Mouse (Mus musculus) left cerebral cortex, postnatal 25 days (tissue): Measurements from ENCODE around the gene Cadm1. TPM values are rescaled to one million over a fixed set of nuclear protein-coding genes. Genes with fewer than 3 reads are reported as not detected.

Experiments used
- DNase-seq, 2 experiments: peaks; one replicate each; pipeline ENCODE4 v3.0.0; 2022; ENCODE audit warnings: low spot score in 2 of 2, mixed read lengths in 1 of 2
- intact Hi-C: fragments of 180-260 bp; cut with DNase I; formaldehyde crosslinking; loops from one replicate; pipeline ENCODE4 v1.15.1; 2025
- total RNA-seq, 2 experiments: library from RNA; stranded (reverse); gene quantifications; 2 replicates each; pipeline ENCODE4 v1.2.3; 2021

Cadm1 gene
- total RNA-seq, 2 experiments from 2014 or later, result 214 to 251 TPM

DNA sequence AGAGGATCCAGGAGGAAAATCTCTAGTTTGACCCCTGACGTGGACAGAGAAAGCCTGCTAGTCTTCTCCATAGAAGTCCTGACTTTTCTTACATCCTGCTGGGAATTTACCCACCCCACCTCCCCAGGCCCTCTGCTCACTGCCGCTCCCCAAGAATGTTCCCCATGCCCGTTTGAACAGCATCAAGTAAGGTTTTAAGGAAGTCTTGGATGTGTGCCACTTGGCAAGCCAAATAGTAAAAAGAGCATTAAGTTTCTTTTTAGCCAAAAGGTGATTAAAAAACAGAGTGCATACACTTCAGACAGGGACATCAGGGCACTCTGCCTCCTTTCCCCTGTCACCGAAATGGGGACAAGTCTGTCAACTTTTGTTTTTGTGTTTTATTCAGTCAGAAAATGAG is 299.9 kb downstream of the Cadm1 start:
- intact Hi-C loops, result no loop called here
- DNase-seq, result no peak

DNA sequence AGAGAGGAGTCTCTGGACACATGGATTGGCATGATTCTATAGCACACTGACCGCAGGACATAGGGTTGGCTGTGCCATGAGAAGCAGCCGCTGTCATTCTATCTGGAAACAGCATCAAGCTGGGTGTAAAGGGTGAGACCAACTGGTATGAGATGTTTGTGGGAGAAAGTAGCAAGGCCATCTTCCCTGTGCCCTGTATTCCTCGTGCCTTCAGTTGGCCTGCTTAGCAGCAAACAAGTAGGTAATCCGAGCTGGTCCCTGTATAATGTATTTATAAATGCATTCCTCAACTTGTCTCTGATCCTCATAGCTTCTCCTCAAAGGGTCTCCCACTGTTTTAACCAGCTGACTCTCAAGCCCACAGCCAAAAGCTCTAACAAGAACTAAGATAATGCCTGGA is 301.4 kb downstream of the Cadm1 start:
- intact Hi-C loops, result no loop called here
- DNase-seq, result no peak

DNA sequence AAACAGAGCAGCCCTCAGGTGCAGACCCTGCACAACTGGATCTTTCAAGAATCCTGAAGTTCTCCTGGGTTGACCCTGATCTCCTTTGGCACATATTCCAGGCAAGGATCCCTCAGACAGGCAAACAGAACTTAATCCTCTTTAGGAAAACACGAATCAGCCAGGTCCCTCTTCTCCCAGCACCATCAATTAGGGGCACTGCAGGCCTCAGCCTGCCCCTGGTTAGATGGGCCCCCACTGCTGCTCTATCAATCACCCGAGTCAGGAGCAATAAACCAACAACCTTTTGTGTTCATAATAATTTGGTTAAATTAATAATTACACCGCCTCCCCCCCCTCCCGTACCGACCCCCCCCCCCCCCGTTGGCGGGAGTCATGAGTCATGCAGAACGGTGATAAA is 308.2 kb downstream of the Cadm1 start:
- intact Hi-C loops, result no loop called here
- no peak for DNase-seq

DNA sequence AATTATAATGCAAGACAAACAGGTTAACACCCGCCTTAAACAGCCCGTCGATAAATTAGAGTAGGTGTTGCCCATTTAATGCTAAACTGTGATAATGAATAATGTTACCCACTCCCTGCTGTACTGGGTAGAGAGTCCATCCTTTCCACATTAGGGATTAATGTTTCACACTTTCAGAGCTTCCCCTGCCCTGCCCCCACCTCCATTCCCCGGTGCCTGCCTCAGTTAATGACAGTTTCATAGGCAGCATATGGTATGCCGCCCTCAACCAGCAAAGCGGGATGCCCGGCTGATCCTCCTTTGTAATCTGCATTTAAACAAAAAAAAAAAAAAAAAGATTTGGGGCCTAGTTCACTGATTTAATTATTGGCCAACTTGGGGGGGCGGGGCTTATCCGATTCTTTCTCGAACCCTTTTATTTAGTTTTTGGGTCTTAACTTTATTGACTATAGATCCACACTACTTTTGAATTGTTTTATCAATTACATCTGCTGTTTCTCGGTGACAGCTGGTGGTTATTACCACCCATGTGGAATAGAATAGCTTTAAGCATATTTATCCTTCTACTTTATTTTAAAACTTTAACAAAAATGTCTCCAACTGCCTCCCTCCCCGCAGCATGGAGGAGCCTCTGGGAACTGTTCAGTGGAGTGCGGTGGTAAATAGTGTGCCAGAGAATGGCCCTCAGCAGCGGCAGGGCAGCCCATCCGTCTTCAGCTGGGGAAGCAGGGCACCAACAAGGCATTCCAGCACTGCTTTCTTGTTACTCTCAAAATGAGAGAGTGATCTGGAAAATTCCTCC is 309.1 kb downstream of the Cadm1 start:
- intact Hi-C loops, result no loop called here
- DNase-seq, result no peak

DNA sequence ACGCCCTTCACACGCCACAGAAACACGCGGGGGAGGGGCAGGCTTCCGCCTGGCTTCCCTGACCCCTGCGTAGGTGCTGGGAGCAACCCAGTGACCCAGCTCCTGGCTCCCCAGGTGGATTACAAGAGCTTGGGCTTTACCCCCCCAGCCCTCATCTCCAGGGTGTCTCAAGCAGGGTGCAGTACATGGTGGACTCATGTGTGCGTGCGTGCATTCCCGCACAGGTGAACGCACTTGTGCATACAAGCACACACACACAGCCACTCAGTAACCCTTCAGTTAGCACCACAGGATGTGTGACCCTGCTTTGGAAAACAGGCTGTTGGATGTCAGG is 309.7 kb downstream of the Cadm1 start:
- intact Hi-C loops, result no loop called here
- DNase-seq, result no peak

DNA sequence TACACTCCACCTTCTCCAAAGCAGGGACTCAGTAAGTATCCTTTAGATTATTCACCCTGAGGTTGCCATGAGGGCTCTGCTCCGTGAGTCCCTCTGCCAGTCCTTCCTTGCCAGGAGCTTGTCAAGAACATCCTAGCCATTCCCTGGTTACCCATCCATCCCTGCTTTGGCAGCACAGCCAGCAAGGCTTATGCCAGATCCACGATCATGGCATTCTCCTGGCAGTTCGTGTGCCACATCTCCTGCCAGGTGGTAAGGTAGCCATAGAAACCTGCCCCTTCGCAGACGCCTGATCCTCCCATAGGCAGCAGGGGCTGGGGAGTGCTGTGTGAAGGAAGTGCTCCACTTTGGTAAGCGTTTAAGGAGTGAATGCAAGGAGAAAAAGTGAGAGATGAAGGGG is 313.4 kb downstream of the Cadm1 start:
- no peak for DNase-seq
- intact Hi-C loops, result no loop called here

DNA sequence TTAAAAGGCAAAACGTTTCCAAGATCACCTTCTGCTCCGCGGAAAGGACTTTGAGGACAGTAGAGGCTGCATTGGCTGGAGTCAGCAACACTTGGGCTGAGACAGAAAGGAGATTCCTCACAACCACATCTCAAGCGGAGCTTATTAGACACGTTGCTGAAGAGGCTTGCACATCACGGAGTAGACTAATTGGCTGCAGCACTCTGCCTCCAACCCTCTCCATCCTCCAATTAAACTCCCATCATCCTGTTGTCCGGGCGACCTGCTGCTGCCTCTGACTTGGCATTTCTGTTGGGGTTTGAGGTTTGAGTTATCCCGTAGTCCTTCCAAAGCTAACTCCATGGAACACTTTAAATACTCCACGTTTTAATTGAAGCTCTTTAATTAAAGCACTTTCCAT is 316.3 kb downstream of the Cadm1 start:
- DNase-seq, result no peak
- intact Hi-C loops, result no loop called here

DNA sequence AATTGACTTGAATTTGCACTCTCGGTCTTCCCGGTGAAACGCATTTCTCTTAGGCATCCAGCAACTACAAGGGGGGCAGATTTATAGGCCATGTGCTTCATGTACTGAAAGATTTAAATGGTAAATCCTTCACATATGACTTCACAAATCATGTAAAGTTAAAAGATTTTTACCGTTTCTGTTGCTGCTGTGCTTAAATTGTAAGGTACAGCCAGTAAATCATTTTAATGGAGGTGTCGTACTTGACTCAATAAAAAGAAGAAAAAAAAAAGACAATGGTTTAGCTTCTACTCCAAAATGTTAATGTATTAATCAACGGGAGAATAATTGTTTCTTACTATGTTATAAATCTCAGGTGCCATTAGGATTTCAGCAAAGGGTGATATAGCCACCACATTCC is 317.0 kb downstream of the Cadm1 start:
- intact Hi-C loops, result no loop called here
- DNase-seq, result no peak

DNA sequence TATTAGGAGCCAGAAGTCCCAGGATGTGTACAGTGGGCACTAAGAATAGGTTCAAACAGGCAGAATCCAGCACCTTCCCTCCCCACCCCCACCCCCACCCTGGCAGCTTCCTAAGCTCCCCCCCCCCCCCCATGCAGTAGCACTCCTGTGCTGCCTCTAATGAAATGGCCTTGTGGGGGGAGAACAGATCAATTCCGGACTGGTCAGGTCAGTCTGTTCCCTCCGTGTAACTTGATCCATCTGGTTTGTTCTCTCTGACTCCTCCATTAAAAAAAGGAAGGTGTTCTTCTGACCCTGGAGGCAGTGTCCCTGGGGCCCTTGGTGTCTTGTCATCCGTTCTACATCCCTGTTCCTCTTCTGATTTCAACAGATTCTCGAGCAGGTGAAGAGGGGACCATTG is 317.8 kb downstream of the Cadm1 start:
- intact Hi-C loops, result no loop called here
- no peak for DNase-seq

DNA sequence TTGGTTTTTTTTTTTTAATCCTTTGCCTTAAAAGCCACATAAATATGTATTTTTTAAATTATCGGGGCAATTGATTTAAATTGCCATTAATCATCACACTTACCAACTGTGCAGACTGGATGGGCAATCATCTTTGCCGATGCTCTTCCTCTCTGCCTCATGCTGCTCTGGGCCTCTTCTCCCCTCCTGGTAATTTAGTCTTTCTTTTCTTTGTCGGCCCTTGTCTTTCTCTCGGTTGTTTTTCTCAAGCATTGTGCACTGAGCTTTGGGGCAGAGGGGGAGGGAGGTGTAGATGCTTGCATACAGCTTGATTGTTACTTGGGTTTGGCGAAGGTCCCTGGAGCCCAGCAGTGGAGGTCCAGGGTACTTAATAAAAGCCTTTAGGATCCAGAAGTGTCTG is 318.8 kb downstream of the Cadm1 start:
- intact Hi-C loops, result no loop called here

DNA sequence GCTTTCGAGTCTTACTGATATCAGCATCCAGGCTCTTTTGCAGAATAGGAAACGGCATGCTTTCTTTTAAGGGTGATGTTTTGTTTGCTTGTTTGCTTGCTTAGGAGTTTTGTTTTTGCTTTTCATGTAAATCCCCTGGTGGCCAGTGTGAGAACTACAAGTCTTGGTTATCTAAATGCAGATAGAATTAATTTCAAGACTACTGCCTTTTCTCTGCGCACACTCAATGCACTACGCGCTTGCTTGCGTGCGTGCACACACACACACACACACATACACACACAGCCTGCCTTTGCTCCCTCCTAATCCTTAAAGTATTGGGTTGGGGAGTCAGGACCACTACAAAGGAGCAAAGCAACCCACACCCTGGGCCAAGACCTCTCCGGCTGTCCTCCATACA is 326.3 kb downstream of the Cadm1 start:
- intact Hi-C loops, result no loop called here
- DNase-seq, result no peak

More for the DNA sequence above, 318.8 kb downstream of the Cadm1 start:
- DNase-seq, result no peak

DNA sequence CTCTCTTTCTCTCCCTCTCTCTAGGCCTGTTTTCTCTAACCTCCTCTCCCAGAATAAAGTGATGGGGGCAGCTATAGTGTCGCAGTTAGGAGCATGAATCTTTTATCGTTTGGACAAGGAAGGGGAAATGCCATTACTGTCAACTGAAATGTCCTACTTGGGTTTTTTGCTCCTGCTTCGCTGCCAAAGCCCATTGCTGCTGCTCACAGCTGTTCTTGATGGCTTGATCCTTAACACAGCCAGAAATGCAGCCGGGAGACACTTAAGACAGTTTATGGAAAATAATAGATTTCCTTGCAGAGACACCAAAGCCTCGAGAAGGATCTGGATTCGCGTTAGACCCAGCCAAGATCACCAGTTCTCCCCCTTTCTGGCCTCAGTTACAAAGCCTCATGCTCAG is 327.3 kb downstream of the Cadm1 start:
- intact Hi-C loops, result no loop called here

DNA sequence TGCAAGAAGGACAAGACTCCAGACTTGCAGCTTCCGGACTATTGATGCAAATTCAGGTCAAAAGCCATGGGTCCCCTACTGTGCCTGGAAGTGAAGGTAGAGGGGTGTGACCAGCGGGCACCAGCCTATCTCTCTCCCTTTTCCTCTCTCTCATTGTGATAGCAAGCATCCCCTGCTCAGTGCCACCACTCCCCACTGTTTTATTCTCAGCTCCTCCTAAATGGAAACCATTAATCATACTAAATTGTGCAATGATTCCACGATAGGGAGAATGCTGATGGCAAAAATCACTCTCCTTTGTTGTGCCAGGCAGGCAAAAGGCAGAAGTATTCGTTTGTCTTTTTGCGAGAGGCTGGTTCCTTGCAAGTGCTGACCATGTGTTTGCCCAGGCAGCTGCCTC is 328.2 kb downstream of the Cadm1 start:
- DNase-seq, result no peak

More for the DNA sequence above, 327.3 kb downstream of the Cadm1 start:
- DNase-seq, result no peak

DNA sequence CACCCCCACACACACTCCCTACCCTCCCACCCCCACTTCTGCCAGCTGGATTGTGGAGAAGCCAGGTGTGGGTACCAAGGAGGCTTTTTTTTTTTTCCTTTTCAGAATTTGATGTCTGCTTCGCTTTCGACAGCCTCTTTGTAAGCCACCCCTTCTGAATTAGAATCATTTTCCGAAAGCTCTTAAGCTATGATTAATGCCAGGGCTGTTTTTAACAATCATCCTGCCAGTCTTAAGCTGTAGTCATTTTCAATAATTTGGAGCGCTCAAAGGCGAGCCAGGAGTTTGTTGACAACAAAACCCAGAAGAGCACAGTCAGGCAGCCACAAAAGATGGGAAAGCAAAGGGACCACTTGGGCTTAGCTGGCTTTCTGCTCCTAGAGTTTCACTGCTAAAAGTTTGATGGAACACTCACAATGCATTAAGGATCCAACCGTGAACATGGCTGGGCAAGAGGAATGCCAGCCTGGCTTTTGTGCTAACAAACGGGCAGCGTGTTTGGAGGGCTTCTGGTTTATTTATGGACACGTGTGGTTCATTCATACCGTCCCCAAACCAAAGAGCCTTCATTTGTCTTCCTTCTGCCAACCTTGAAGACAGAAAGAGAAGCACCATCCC is 328.9 kb downstream of the Cadm1 start:
- intact Hi-C loops, result no loop called here

More for the DNA sequence above, 328.2 kb downstream of the Cadm1 start:
- intact Hi-C loops, result no loop called here

DNA sequence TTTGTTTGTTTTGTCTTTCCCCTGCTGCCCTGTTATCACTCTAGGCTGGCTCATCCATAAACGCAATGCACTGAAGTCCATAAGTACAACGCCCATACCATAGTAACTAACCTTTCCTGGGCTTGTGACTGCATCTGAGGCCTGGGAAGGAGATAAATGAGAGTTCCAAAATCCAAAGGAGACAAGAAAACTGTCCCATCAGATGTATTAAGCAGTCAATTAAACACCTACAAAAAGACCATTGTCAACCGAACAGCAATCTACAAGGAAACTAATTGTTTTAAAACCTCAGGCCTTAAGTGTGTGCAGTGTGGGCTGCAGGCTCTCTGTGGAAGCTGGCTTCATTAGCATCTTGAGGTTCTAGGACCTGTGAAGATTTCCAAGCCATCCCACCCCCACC is 331.0 kb downstream of the Cadm1 start:
- DNase-seq, result no peak
- intact Hi-C loops, result no loop called here

More for the DNA sequence above, 328.9 kb downstream of the Cadm1 start:
- DNase-seq, result no peak

DNA sequence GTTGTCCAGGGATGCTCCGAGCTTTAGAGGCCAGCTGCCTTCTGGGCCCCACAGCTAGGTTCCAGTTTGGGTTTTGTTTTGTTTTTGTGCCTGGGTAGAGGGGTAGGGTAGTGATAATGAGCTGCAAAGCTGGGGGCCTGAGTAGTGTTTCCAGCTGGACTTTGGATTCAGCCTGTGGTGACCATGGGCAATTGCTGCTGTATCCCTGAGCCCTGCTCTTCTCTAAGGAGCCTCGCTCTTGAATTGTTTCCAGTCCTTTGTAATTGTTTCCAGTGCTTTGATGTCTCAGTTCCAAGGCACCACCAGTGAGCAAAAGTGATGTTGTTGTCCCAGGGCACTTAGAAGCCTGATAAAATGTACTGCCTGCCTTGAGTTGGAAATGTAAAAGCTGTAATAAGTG is 331.8 kb downstream of the Cadm1 start:
- intact Hi-C loops, result no loop called here
- no peak for DNase-seq

DNA sequence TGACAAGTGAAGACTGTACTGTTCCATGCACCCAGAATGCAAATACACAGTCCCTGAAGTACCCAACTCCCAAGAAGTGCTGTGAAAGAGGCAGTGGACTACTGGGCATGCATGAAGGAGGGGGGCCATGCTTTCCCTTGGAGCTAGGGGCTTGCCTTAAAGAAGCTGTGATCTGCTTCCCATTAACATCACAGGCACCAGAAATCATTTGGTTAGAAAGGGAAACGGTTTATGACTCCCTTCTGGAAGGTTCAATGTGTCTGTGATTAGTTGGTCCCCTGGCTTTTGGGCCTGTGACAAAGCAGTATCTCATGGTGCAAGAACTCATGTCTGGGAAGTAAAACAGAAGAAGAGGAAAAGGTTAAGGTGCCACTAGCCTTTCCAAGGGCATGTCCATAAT is 336.0 kb downstream of the Cadm1 start:
- intact Hi-C loops, result no loop called here
- DNase-seq, result no peak

DNA sequence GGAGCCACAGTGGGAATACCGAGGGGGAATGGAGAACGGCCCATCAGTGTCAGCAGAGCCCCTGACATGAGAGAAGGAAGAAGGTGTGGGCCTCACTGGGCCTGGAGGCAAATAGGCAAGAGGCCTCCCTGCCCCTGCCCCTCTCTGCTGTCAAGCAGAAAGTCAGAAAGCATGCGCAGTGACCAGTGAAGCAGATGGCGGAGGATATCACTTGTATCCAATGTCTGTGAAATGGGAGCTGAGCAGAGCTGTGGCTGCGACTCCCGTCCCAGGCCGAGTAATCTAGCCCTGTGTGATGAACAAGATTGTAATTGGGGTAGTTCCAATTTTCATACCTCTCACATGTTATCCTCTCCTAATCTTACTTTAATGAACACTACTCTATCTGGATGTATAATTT is 337.5 kb downstream of the Cadm1 start:
- DNase-seq, result no peak
- intact Hi-C loops, result no loop called here

DNA sequence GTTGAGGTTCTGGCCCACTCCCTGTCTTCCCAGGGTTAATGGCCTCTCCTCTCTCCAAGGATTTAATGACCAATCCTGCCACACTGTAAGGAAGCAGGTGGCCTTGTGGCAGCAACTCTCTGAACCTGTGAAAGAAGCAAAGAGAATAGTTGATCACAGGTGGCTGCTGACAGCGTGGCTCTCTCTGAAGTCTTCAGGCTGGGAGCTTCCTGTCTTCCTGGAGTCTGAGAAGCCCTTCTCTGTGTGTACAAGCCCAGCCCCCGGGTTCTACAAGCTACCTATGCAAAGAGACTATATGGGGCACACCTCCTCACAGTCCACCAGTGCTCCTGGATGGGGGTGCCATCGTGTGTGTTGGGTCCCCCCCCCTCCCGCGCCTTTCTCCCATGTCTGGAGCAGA is 339.7 kb downstream of the Cadm1 start:
- intact Hi-C loops, result no loop called here
- DNase-seq, result no peak

DNA sequence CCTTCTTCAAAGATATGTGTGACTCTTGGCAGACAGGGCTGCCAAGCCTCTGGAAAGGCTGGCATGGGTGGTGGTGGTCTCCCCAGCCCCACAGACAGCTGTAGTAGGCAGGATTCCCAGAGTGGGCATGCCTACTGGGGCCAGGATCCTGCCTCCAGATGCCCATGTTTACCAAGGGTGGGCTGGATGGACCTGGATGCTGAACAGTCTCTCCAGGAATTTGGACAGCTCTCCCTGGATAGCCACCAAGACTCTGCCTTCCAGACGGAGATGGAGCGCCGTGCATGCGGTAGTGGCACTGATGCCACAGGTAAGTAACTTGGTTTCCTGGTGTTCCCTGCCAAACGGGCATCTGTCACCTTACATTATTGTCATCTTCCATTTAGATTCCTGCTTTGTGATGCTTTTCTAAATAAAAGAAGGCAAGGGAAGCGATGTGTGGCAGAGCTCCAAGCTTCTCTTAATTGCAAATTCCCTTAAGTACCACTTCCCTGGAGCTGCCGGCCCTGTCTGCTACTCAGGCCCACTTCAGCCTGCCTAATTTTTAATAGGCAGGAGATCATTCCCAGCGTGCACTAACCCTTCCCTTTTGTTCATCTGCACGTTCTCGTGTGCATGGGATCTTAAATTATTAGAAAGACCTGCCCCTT is 346.7 kb downstream of the Cadm1 start:
- intact Hi-C loops, result no loop called here
- DNase-seq, result no peak

DNA sequence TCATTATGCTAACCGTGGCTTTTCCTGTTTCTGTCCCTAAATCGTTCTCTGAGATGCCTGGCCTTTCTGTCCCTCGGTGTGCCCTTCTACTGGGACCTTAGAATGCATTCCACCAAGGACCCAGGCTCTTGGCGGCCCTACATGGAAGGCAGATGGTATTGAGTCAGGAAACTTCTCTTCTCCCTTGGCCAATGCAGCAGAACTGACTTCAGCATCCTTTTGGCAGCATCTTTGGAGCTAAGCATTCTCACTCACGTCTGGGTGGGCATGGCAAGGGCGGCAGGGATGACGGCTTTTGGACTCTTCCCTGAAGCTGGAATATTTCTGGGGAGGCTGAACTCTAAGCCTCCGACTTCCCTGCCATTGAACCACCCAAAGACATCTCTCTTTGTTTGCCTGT is 350.2 kb downstream of the Cadm1 start:
- intact Hi-C loops, result no loop called here
- DNase-seq, result no peak
